9 mouse cellular contexts compared by ENCODE assay signal in the genomic region with DNA sequence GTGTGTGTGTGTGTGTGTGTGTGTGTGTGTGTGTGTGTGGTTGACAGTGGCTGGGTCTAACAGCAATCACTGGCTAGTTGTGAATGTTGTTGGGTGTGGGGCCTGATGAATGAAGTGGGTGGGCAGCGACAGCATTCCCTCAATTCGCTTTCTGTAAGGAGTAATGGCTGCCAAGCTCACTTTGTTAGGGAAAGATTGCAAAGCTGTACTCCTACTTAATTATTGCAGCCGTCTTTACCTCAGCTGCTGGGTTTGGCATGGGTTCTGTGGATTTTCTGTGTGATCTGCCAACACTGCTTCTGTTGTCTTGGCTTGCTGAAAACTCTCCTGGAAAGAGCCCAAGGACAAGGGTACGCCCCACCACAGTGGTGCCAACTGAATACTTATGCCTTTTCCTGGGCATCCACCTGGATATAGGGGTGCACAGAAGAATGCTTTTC.
DNase-seq lines count a peak whose midpoint lies in the region; ATAC-seq lines count a peak whose summit lies in the region.
"Had no signal": no experiment of that assay in that cellular context is flagged by ENCODE, and none has a peak within 500 bp of the region (broad histone marks: within the 10 kb centered on the region; RNA-seq: fewer than 3 reads in every experiment).

No protein-coding gene starts in this region.

- intact Hi-C loops in left cerebral cortex, postnatal 25 days (cut with DNase I), result no loop called here

- peak; percentile 72 for DNase-seq in brain, adult 2 months (ENCODE audit: low read depth, low spot score)
- peak; percentile 77 for DNase-seq in brain, embryonic 18.5 days (ENCODE audit: low read depth, low spot score)
- peak; percentile 30 to 62 for DNase-seq in frontal cortex, postnatal 36 days (ENCODE audit: low spot score in 2 of 2)
- DNase-seq in left cerebral cortex, postnatal 25 days (ENCODE audit: low spot score in 2 of 2), result peak; percentile 33 to 70
- DNase-seq in c-Kit-positive CD71-positive TER-119-positive erythroid progenitor cells, embryonic 14.5 days (ENCODE audit: low spot score), result no peak
- no peak for DNase-seq in kidney, postnatal 4 days
- DNase-seq: kidney, adult 18-20 months; thymus, adult 18-20 months had no signal

- no peak for ATAC-seq in inflammation-experienced regulatory T-cells, adult 6 months

Comparison
In these comparisons a context has a peak if more than half of its experiments do, and no peak if none do; other contexts are left out.
1. DNase-seq: peak in brain, adult 2 months (single experiment), brain, embryonic 18.5 days (single experiment), frontal cortex, postnatal 36 days (2 of 2) and left cerebral cortex, postnatal 25 days (2 of 2); none in c-Kit-positive CD71-positive TER-119-positive erythroid progenitor cells, embryonic 14.5 days (single experiment) and kidney, postnatal 4 days (0 of 2).